Mouse (Mus musculus) left cerebral cortex, postnatal 10 days (tissue): Measurements from ENCODE around the gene Nat8f2. TPM values are rescaled to one million over a fixed set of nuclear protein-coding genes. Genes with fewer than 3 reads are reported as not detected.
A peak's percentile ranks its signal among the peaks of the same experiment; 100 is the strongest.
"Not testable (repeated sequence)": the region's sequence is repeated elsewhere in the genome, so short reads cannot be mapped to it uniquely, and the experiment has no call there.

Experiments
- DNase-seq, 2 experiments: peaks; one replicate each; pipeline ENCODE4 v3.0.0; 2021 to 2022; ENCODE audit warnings: low spot score in 2 of 2, mixed read lengths in 1 of 2; ENCODE audit errors: extremely low spot score in 1 of 2
- intact Hi-C: fragments of 180-260 bp; cut with DNase I; formaldehyde crosslinking; loops from one replicate; pipeline ENCODE4 v1.15.1; 2025
- total RNA-seq, 2 experiments: library from RNA; stranded (reverse); gene quantifications; 2 replicates each; pipeline ENCODE4 v1.2.3; 2021

Gene Nat8f2
- total RNA-seq, 2 experiments from 2014 or later, result 0.77 TPM

GRCm38 (mm10) chr6:85866995-85867394, 2.0 kb downstream of the Nat8f2 start:
- DNase-seq, intact Hi-C loops: not testable (repeated sequence)

DNA sequence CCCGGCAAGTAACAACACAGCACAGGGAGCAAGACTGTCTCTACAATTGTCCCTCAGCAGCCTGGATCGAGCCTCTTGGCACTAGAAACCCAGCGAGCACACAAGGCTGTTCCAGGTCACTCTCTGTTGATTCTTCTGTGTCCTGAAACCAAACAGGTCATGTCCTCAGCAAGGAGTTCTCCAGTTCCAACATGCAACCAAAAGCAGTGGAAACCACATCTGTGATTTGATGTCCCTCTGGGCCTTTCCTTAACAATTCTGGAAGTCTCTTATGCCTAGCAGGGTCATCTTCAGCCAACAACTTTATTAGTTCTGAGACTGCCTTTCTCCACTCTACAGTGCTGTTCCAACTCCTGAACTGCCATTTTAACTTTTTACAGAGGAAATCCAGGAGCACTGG, 2.8 kb downstream of the Nat8f2 start:
- DNase-seq, intact Hi-C loops: not testable (repeated sequence)

DNA sequence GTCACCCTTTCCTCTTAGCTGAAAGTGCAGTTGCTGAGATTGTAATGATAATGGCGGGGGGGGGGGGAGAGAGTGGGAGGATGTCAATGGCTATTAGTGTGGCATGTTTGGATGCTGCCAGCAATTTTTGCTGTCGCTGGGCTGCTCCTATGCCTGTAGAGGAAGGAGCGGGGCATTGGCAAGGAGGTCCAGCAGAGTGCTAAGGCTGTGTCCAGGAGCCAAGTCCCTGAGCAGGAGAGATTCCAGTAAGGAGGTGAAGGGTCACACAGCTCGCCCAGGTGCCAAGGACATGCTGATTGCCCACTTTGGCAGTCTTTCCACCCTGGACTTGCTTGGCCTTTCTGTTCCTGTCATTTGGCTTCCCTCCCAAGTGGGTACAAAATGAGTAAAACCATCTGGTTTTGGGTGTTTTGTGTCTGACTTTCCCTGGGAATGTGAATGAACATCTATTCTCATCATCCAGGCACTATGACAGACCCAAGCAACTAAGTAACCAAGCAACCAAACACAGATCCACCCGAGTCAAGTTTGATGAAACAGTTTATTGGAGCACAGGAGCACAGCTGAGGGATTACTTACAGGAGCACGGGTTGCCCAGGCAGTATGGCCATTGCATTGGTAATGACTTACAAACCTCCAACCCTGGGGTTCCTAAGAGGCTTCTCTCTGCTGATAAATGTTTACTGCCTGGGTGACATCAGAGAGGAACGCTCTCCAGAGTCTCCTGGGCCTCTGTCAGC, 3.9 kb downstream of the Nat8f2 start:
- intact Hi-C loops, result not testable (repeated sequence)
- DNase-seq, result peak in 1 of 2 experiments; percentile 46

GRCm38 (mm10) chr6:85863840-85864239, 5.1 kb downstream of the Nat8f2 start:
- intact Hi-C loops, result no loop called here

GRCm38 (mm10) chr6:85863136-85863535, 5.8 kb downstream of the Nat8f2 start:
- intact Hi-C loops, result no loop called here
- no peak for DNase-seq

More at GRCm38 (mm10) chr6:85863840-85864239, 5.1 kb downstream of the Nat8f2 start:
- DNase-seq, result no peak

GRCm38 (mm10) chr6:85862565-85862964, 6.4 kb downstream of the Nat8f2 start:
- DNase-seq, result no peak

DNA sequence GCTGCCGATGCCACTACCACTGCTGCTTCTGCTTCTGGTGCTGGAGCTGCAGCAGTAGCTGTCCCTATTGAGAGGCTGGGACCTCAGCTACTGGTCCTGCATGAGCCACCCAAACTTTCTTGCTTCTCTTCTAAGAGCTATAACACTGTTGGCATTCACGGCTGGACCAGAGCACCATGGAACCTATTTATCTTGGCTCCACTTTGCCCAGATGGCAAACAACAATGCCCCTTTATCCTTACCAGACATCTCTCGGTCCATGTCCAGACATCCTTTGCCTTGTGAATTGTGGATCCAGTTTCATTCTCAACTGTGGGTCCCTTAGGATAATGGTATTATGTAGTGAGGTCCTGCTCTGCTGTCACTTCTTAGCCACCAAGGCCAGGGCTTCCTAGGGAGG, 7.7 kb downstream of the Nat8f2 start:
- intact Hi-C loops, result no loop called here
- no peak for DNase-seq

More at GRCm38 (mm10) chr6:85862565-85862964, 6.4 kb downstream of the Nat8f2 start:
- intact Hi-C loops, result no loop called here

DNA sequence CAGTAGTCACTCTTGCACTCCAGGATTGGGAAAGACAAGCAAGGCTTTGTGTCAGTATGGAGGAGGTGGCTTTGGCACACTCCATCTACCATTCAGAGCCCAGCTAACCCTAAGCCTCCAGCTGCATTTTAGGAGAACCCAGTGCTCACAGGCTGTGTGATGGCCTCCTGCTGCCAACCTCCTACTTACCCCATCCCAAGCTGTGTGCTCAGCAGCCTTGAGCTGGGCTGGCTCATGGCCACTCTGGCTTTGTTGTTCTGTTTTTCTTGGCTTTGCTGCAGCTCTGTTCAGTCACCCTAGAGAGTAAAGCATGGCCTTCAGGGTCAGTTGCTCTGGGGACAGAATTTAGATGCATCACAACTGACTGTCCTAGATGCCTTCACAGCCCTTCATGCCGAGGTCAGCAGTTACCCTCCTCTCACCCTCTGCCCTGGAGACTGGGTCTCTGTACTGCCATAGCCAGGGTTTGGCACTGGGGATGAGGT, 12.7 kb downstream of the Nat8f2 start:
- intact Hi-C loops, result no loop called here
- DNase-seq, result peak; percentile 76 to 79

DNA sequence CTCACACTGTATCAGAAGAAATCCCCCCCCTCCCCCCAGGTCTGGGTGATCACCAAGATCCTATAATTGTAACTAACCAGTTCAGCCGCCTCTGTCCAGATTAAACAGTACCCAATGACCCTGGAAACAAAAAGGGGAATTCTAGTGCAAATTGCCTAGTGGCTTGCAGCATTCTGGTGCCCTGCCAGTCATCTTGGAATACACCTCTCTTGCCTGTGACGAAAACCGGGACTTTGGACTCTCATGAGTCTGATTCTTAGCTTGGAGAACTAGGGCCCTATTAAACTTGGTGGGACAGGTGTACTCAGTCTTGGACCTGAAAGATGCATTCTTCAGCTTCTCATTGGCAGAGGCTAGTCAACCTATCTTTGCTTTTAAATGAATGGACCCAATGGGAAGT, 15.5 kb downstream of the Nat8f2 start:
- DNase-seq, result no peak
- intact Hi-C loops, result no loop called here

DNA sequence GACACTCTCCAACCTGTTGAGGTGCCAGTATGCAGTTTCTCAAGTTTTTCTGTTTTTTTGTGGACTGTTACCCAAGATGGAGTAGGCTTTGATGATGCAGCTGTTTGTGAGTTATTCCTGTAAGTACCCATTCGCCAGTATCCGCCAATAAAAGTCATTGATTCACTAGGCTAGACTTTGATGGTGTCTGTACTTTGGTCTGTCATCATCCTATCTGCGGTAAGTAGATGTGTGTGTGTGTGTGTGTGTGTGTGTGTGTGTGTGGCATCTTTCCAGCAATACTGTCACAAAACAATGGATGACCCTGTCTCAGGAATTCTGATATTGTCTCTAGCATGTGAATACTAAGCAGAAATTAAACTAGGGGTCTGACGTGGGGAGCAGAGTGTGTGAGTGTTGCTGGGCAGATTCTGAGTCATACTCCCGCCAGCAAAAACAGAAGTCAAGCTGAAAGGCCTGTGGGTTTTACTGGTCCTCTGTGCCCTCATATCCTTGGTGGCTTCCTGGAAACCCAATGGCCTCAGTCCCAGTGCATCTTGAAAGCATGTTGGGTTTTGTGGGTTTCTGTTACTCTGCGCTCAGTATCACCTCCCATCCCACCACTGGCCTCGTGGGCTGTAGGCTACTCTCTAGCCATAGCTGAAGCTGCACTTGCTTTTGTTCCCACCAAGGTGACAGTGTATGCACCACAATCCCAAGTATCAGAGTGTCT, 17.7 kb downstream of the Nat8f2 start:
- DNase-seq, result no peak
- intact Hi-C loops, result no loop called here

GRCm38 (mm10) chr6:85849240-85849639, 19.7 kb downstream of the Nat8f2 start:
- intact Hi-C loops, result loop anchor here (5.0 kb wide), 1 partner anchor 43 kb away; no protein-coding TSS in a partner anchor
- DNase-seq, result peak in 1 of 2 experiments; percentile 38

GRCm38 (mm10) chr6:85848140-85848539, 20.8 kb downstream of the Nat8f2 start:
- intact Hi-C loops, result loop anchor here (5.0 kb wide), 1 partner anchor 44 kb away; no protein-coding TSS in a partner anchor
- DNase-seq, result no peak

DNA sequence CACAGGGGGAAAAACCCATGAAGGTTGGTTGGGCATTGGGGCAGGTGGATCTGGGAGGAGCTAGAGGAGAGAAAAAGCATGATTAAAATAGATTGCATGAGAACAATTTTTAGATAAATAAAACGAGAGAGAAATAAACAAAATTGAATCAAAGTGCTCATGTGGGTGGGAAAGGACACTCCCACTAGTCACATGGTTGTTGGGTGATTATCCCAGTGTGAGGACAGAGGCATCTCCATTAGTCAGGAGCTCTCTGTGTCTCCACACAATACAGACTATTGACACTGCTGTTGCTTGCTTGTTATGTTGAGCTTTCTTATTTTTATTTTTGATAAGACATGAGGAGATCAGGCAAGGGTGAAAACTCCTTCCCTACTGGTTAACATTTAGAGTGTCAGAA, 22.0 kb downstream of the Nat8f2 start:
- intact Hi-C loops, result loop anchor here (5.0 kb wide), 1 partner anchor 45 kb away; no protein-coding TSS in a partner anchor

DNA sequence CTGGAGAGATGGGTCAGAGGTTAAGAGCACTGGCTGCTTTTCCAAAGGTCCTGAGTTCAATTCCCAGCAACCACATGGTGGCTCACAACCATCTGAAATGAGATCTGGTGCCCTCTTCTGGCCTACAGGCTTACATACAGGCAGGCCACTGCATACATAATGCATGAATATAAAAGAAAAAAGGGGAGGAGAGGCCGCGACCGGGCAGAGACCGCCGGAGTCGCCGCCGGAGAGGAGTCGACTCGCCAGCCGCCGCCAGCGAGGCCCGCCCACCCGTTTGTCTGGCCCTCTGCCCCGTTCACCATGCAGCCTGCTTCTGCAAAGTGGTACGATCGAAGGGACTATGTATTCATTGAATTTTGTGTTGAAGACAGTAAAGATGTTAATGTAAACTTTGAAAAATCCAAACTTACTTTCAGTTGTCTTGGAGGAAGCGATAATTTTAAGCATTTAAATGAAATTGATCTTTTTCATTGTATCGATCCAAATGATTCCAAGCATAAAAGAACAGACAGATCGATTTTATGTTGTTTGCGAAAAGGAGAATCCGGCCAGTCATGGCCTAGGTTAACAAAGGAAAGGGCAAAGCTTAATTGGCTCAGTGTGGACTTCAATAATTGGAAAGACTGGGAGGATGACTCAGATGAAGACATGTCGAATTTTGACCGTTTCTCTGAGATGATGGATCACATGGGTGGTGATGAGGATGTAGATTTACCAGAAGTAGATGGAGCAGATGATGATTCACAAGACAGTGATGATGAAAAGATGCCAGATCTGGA, 25.1 kb downstream of the Nat8f2 start:
- DNase-seq, result not testable (repeated sequence)

More for the DNA sequence above, 22.0 kb downstream of the Nat8f2 start:
- no peak for DNase-seq

DNA sequence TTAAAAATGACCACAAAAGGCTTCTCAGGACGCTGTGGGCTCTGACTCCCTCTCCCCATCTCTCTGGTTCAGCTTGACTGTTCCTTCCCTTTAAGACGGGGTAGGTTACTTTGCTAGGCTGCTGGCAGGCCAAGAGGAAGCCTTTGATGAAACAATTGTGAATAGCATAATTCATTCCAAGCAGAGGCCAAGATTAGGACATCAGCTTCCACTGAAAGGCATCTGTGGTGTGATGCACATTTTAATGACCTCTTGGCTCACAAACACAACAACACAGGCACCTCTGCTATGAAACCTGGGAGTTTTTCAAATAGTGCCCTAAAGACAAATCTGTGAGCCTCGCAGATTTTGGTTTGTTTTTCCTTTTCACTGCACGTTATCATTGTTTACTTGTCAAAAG, 29.0 kb downstream of the Nat8f2 start:
- intact Hi-C loops, result no loop called here
- peak; percentile 27 to 31 for DNase-seq

More for the DNA sequence above, 25.1 kb downstream of the Nat8f2 start:
- intact Hi-C loops, result not testable (repeated sequence)

GRCm38 (mm10) chr6:85838674-85839073, 30.3 kb downstream of the Nat8f2 start:
- DNase-seq, result no peak
- intact Hi-C loops, result no loop called here

GRCm38 (mm10) chr6:85837307-85837706, 31.7 kb downstream of the Nat8f2 start:
- intact Hi-C loops, result not testable (repeated sequence)

GRCm38 (mm10) chr6:85836827-85837226, 32.1 kb downstream of the Nat8f2 start:
- intact Hi-C loops, result not testable (repeated sequence)
- peak; percentile 34 to 74 for DNase-seq

More at GRCm38 (mm10) chr6:85837307-85837706, 31.7 kb downstream of the Nat8f2 start:
- peak; percentile 32 to 75 for DNase-seq

DNA sequence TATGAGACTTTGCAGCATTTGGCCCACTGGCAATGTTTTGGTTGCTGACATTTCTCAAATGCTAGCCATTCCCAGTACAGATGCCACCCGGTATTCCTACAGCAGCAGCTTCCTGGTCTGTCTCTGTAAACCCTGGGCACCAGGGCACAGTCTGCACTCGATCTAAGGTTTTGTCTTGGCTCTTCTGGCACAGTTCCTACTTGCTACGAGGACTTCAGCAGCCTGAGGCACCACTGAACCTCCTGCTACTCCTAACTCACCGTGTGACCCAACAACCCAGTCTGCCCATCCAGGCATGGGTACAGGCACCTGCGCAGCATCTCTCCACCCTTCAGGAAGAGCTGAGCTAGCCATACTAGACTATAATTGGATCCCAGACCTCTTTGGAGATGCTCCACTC, 32.9 kb downstream of the Nat8f2 start:
- intact Hi-C loops, DNase-seq: not testable (repeated sequence)
